ENCODE assay signal across 17 mouse cellular contexts in genomic region chr19:29323416-29324049, GRCm38 (mm10). TPM values are rescaled to one million over a fixed set of nuclear protein-coding genes. Genes with fewer than 3 reads are reported as not detected.
DNase-seq lines count a peak whose midpoint lies in the region; ATAC-seq and TF ChIP-seq lines count a peak whose summit lies in the region.
"Had no signal": no experiment of that assay in that cellular context is flagged by ENCODE, and none has a peak within 500 bp of the region (broad histone marks: within the 10 kb centered on the region; RNA-seq: fewer than 3 reads in every experiment).

No protein-coding gene starts in this region.

- H3K4me3 ChIP-seq in intestine, embryonic 16.5 days (ENCODE audit: low read length), result no peak overlapping the region
- no peak overlapping the region for H3K4me3 ChIP-seq in intestine, embryonic 15.5 days (replicated peaks)
- 0 out of 2 replicates have a peak overlapping the region, but pooled peaks have one; percentile 20 for H3K4me3 ChIP-seq in brown adipose tissue, adult 24 weeks (ENCODE audit: insufficient read depth, low read depth, low read length)
- H3K4me3 ChIP-seq in hindbrain, postnatal 0 days (ENCODE audit: low read length), result no peak overlapping the region

- peak; percentile 71 for DNase-seq in CD4-positive helper T cell, adult 2 months (ENCODE audit: low read depth, low spot score)
- DNase-seq in kidney, adult 8-10 months, result no peak
- DNase-seq in left cerebral cortex, adult 18-20 months (ENCODE audit: low spot score in 2 of 2), result no peak
- DNase-seq in hindbrain, postnatal 0 days (ENCODE audit: low spot score), result no peak
- DNase-seq: cerebellum, adult 9-11 months; left cerebral cortex, postnatal 4 days; lung, postnatal 10 days; midbrain, embryonic 14.5 days; right cerebral cortex, postnatal 4 days had no signal

- 0 out of 2 replicates have a peak overlapping the region, but pooled peaks have one; percentile 29 for H3K9ac ChIP-seq in intestine, embryonic 16.5 days (ENCODE audit: low read depth, low read length)
- no peak overlapping the region for H3K9ac ChIP-seq in intestine, embryonic 15.5 days
- H3K9ac ChIP-seq in hindbrain, postnatal 0 days (replicated peaks; ENCODE audit: low read length), result no peak overlapping the region
- H3K9ac ChIP-seq: hindbrain, embryonic 14.5 days; liver, embryonic 14.5 days had no signal

- no peaks in the 10 kb centered on the region for H3K36me3 ChIP-seq in intestine, embryonic 16.5 days (ENCODE audit: control insufficient read depth, insufficient read depth, low read length)
- H3K36me3 ChIP-seq in intestine, embryonic 15.5 days, result no peaks in the 10 kb centered on the region
- H3K36me3 ChIP-seq in hindbrain, postnatal 0 days (ENCODE audit: insufficient read depth, low read length), result no peaks in the 10 kb centered on the region

- TF ChIP-seq CTCF in hindbrain, postnatal 0 days (IDR thresholded peaks at IDR 0.05; ENCODE audit: low read depth), result no peak

- peaks cover 7% of the 10 kb centered on the region; the same call in 1 of the 2 replicates for H3K4me1 ChIP-seq in intestine, embryonic 16.5 days (ENCODE audit: control insufficient read depth, insufficient read depth, low read length)
- H3K4me1 ChIP-seq in intestine, embryonic 15.5 days (replicated peaks), result 0 out of 2 replicates have a peak, but pooled peaks cover 2% of the 10 kb centered on the region
- H3K4me1 ChIP-seq in brown adipose tissue, adult 24 weeks (ENCODE audit: control insufficient read depth, insufficient read depth, insufficient read length, low read length), result no peaks in the 10 kb centered on the region
- no peaks in the 10 kb centered on the region; the same call in 1 of the 2 replicates for H3K4me1 ChIP-seq in hindbrain, postnatal 0 days (ENCODE audit: insufficient read depth, low read length)

- 69% methylated on average over 8 of the region's 8 CpGs for WGBS in intestine, embryonic 16.5 days
- WGBS in intestine, embryonic 15.5 days, result 70% methylated on average over 8 of the region's 8 CpGs
- WGBS in hindbrain, postnatal 0 days, result 79% methylated on average over 8 of the region's 8 CpGs

- no peak overlapping the region for H3K4me2 ChIP-seq in intestine, embryonic 16.5 days (ENCODE audit: low read depth, low read length)
- H3K4me2 ChIP-seq in intestine, embryonic 15.5 days (replicated peaks), result no peak overlapping the region
- H3K4me2 ChIP-seq in hindbrain, postnatal 0 days (ENCODE audit: low read depth, low read length), result no peak overlapping the region
- H3K4me2 ChIP-seq: hindbrain, embryonic 14.5 days had no signal

- no peaks in the 10 kb centered on the region for H3K9me3 ChIP-seq in intestine, embryonic 16.5 days (ENCODE audit: control insufficient read depth, low read length)
- H3K9me3 ChIP-seq in intestine, embryonic 15.5 days, result no peaks in the 10 kb centered on the region
- H3K9me3 ChIP-seq in hindbrain, postnatal 0 days (ENCODE audit: low read length), result no peaks in the 10 kb centered on the region

- no peak for ATAC-seq in intestine, embryonic 16.5 days
- no peak for ATAC-seq in intestine, embryonic 15.5 days
- 0 out of 2 replicates have a peak, but pooled peaks have one; percentile 29 for ATAC-seq in megakaryocyte progenitor cell, adult 5-6 weeks (replicated peaks; ENCODE audit: poor library complexity)
- ATAC-seq in hindbrain, postnatal 0 days, result no peak

- no peak overlapping the region for H3K27ac ChIP-seq in intestine, embryonic 16.5 days (ENCODE audit: low read length)
- no peak overlapping the region for H3K27ac ChIP-seq in intestine, embryonic 15.5 days
- H3K27ac ChIP-seq in brown adipose tissue, adult 24 weeks (replicated peaks; ENCODE audit: low read depth, low read length), result no peak overlapping the region
- H3K27ac ChIP-seq in hindbrain, postnatal 0 days, result no peak overlapping the region
- H3K27ac ChIP-seq: hindbrain, embryonic 14.5 days; liver, embryonic 14.5 days had no signal

- no peaks in the 10 kb centered on the region for H3K27me3 ChIP-seq in intestine, embryonic 16.5 days (replicated peaks; ENCODE audit: control insufficient read depth, insufficient read depth, low read length)
- no peaks in the 10 kb centered on the region for H3K27me3 ChIP-seq in intestine, embryonic 15.5 days (replicated peaks)
- H3K27me3 ChIP-seq in hindbrain, postnatal 0 days (ENCODE audit: insufficient read depth, low read length), result no peaks in the 10 kb centered on the region

RNA-seq across cellular contexts. Expression of gene Insl6, which starts 1.6 kb away (rescaled TPM):
- polyA plus RNA-seq in intestine, embryonic 16.5 days (2015; fragmentation: Nextera tagmentation; extraction: Ambion mirVana), result 19.1 and 19.9 TPM in 2 replicates
- 12.8 and 13.8 TPM in 2 replicates for polyA plus RNA-seq in intestine, embryonic 15.5 days (2015; fragmentation: Nextera tagmentation; extraction: Ambion mirVana)
- polyA plus RNA-seq in brown adipose tissue, adult 24 weeks (2012; ENCODE audit: insufficient read depth, insufficient read length, missing spikeins), result 8.0 and 8.2 TPM in 2 replicates
- total RNA-seq in megakaryocyte progenitor cell, adult 5-6 weeks (2015), result 2.3 and 3.7 TPM in 2 replicates
- 1.1 and 1.7 TPM in 2 replicates for total RNA-seq in megakaryocyte progenitor cell, adult 5-6 weeks (2017)
- under 1 TPM; 0.52 to 0.93 TPM for total RNA-seq in left cerebral cortex, adult 18-20 months (2021)
- 2.3 TPM in 1 of 2 replicates, not detected in the other for total RNA-seq in hindbrain, postnatal 0 days (2014; rRNA removed)
- 1.8 and 2.6 TPM in 2 replicates for polyA plus RNA-seq in hindbrain, postnatal 0 days (2015; fragmentation: Nextera tagmentation; extraction: Ambion mirVana)
- total RNA-seq: left cerebral cortex, postnatal 4 days had no signal

RNA-seq across cellular contexts. Expression of gene Rln1, which starts 10.9 kb away (rescaled TPM):
- polyA plus RNA-seq in intestine, embryonic 16.5 days (2015; fragmentation: Nextera tagmentation; extraction: Ambion mirVana), result not detected in 2 replicates
- 0.21 and 0.32 TPM in 2 replicates for polyA plus RNA-seq in intestine, embryonic 15.5 days (2015; fragmentation: Nextera tagmentation; extraction: Ambion mirVana)
- polyA plus RNA-seq in brown adipose tissue, adult 24 weeks (2012; ENCODE audit: insufficient read depth, insufficient read length, missing spikeins), result not detected in 2 replicates
- not detected in 2 replicates for total RNA-seq in megakaryocyte progenitor cell, adult 5-6 weeks (2015)
- total RNA-seq in megakaryocyte progenitor cell, adult 5-6 weeks (2017), result not detected in 2 replicates
- total RNA-seq in left cerebral cortex, adult 18-20 months (2021), result 1 to 10 TPM in 1 of 2 experiments, under 1 TPM in 1; 0.84 to 1.8 TPM
- 3.1 and 6.6 TPM in 2 replicates for total RNA-seq in hindbrain, postnatal 0 days (2014; rRNA removed)
- polyA plus RNA-seq in hindbrain, postnatal 0 days (2015; fragmentation: Nextera tagmentation; extraction: Ambion mirVana), result 7.2 and 7.3 TPM in 2 replicates
- polyA plus RNA-seq: gonadal fat pad, adult 2 months; heart, embryonic 16.5 days; liver, embryonic 14.5 days had no signal

RNA-seq across cellular contexts. Expression of gene Plgrkt, which starts 43.7 kb away (rescaled TPM):
- 237 and 261 TPM in 2 replicates for polyA plus RNA-seq in intestine, embryonic 16.5 days (2015; fragmentation: Nextera tagmentation; extraction: Ambion mirVana)
- polyA plus RNA-seq in intestine, embryonic 15.5 days (2015; fragmentation: Nextera tagmentation; extraction: Ambion mirVana), result 182 and 201 TPM in 2 replicates
- polyA plus RNA-seq in brown adipose tissue, adult 24 weeks (2012; ENCODE audit: insufficient read depth, insufficient read length, missing spikeins), result 118 and 119 TPM in 2 replicates
- total RNA-seq in megakaryocyte progenitor cell, adult 5-6 weeks (2015), result 76.3 and 104 TPM in 2 replicates
- total RNA-seq in megakaryocyte progenitor cell, adult 5-6 weeks (2017), result 69.7 and 79.1 TPM in 2 replicates
- total RNA-seq in left cerebral cortex, adult 18-20 months (2021), result 10 to 100 TPM; 26.7 to 30.2 TPM
- total RNA-seq in hindbrain, postnatal 0 days (2014; rRNA removed), result 18.2 and 27.9 TPM in 2 replicates
- polyA plus RNA-seq in hindbrain, postnatal 0 days (2015; fragmentation: Nextera tagmentation; extraction: Ambion mirVana), result 58.7 and 66.3 TPM in 2 replicates

RNA-seq across cellular contexts. Expression of gene Cd274, which starts 43.7 kb away (rescaled TPM):
- polyA plus RNA-seq in intestine, embryonic 16.5 days (2015; fragmentation: Nextera tagmentation; extraction: Ambion mirVana), result 0.51 and 0.64 TPM in 2 replicates
- polyA plus RNA-seq in intestine, embryonic 15.5 days (2015; fragmentation: Nextera tagmentation; extraction: Ambion mirVana), result 0.40 and 0.69 TPM in 2 replicates
- 52.6 and 58.2 TPM in 2 replicates for polyA plus RNA-seq in brown adipose tissue, adult 24 weeks (2012; ENCODE audit: insufficient read depth, insufficient read length, missing spikeins)
- total RNA-seq in megakaryocyte progenitor cell, adult 5-6 weeks (2015), result 7.7 and 12.5 TPM in 2 replicates
- total RNA-seq in megakaryocyte progenitor cell, adult 5-6 weeks (2017), result 4.3 and 5.8 TPM in 2 replicates
- 1 to 10 TPM; 1.3 to 1.8 TPM for total RNA-seq in left cerebral cortex, adult 18-20 months (2021)
- 0.16 and 0.61 TPM in 2 replicates for total RNA-seq in hindbrain, postnatal 0 days (2014; rRNA removed)
- 0.24 and 0.28 TPM in 2 replicates for polyA plus RNA-seq in hindbrain, postnatal 0 days (2015; fragmentation: Nextera tagmentation; extraction: Ambion mirVana)
